Mouse (Mus musculus) neural tube, embryonic 15.5 days (tissue): Measurements from ENCODE around the gene Odf3b. TPM values are rescaled to one million over a fixed set of nuclear protein-coding genes. Genes with fewer than 3 reads are reported as not detected.

Source experiments
- ATAC-seq: fragments of 200-750 bp; cut with Nextera tagmentation; 2 replicates; pipeline ENCODE4 v1.8.0; 2017; ENCODE audit warnings: mild to moderate bottlenecking, moderate TSS enrichment, moderate library complexity; ENCODE audit not compliant: low FRiP score
- H3K27ac ChIP-seq: fragments of 300-500 bp; sonication (generic); replicated peaks from 2 replicates; pipeline ENCODE4 v1.5.1; 2015; ENCODE audit warnings: mild to moderate bottlenecking, inconsistent platforms
- H3K27me3 ChIP-seq: fragments of 300-500 bp; sonication (generic); replicated peaks from 2 replicates; pipeline ENCODE4 v1.6.1; 2015; ENCODE audit warnings: inconsistent platforms
- H3K36me3 ChIP-seq: fragments of 300-500 bp; sonication (generic); 2 replicates; pipeline ENCODE4 v1.6.1; 2015; ENCODE audit warnings: inconsistent platforms
- H3K4me1 ChIP-seq: fragments of 300-500 bp; sonication (generic); 2 replicates; pipeline ENCODE4 v1.6.1; 2015; ENCODE audit warnings: inconsistent platforms
- H3K4me2 ChIP-seq: fragments of 300-500 bp; sonication (generic); 2 replicates; pipeline ENCODE4 v1.6.1; 2015; ENCODE audit warnings: inconsistent platforms, mild to moderate bottlenecking, moderate library complexity
- H3K4me3 ChIP-seq: fragments of 300-500 bp; sonication (generic); replicated peaks from 2 replicates; pipeline ENCODE4 v1.5.1; 2015; ENCODE audit warnings: mild to moderate bottlenecking, inconsistent platforms
- H3K9ac ChIP-seq: fragments of 300-500 bp; sonication (generic); replicated peaks from 2 replicates; pipeline ENCODE4 v1.6.1; 2015; ENCODE audit warnings: mild to moderate bottlenecking, inconsistent platforms
- H3K9me3 ChIP-seq: fragments of 300-500 bp; sonication (generic); replicated peaks from 2 replicates; pipeline ENCODE4 v1.6.1; 2016; ENCODE audit warnings: inconsistent platforms
- WGBS: fragments of 180-500 bp; shearing (Covaris S2); methylation state at CpG from one replicate; pipeline ENCODE4 v1.1.7; 2015; ENCODE audit warnings: mixed read lengths; 5-methylcytosine and 5-hydroxymethylcytosine counted together
- polyA plus RNA-seq: library from polyadenylated mRNA; unstranded; fragments of >200 nt; fragmentation: Nextera tagmentation; extraction: Ambion mirVana; gene quantifications from 2 replicates; pipeline ENCODE4 v1.2.1, GENCODE M21; 2015

The Odf3b gene
- 2.4 and 2.9 TPM in 2 replicates for polyA plus RNA-seq

GRCm38 (mm10) chr15:89378831-89379401, at the start of gene Odf3b:
Gene Odf3b, minus strand, starts transcription at chr15:89379282.
- no peaks in the 10 kb centered on the region for H3K36me3 ChIP-seq
- WGBS: 1% methylated on average over 33 of the region's 33 CpGs
- peak within 1 kb of the TSS; percentile 23 for H3K9ac ChIP-seq
- peak within 1 kb of the TSS; percentile 62 for H3K4me2 ChIP-seq
- no peak for ATAC-seq
- H3K27ac ChIP-seq: no peak within 1 kb of the TSS
- H3K9me3 ChIP-seq: no peaks in the 10 kb centered on the region
- peaks cover 46% of the 10 kb centered on the region for H3K27me3 ChIP-seq
- H3K4me1 ChIP-seq: peaks cover 25% of the 10 kb centered on the region
- peak within 1 kb of the TSS; percentile 35 for H3K4me3 ChIP-seq

- 79% methylated on average over 19 of the region's 19 CpGs for WGBS
These were observed 49.2 kb upstream of the Odf3b start for GRCm38 (mm10) chr15:89428136-89428790.

GRCm38 (mm10) chr15:89426716-89427115, 47.6 kb upstream of the Odf3b start:
- 92% methylated on average over 10 of the region's 10 CpGs for WGBS

More at GRCm38 (mm10) chr15:89428136-89428790, 49.2 kb upstream of the Odf3b start:
- ATAC-seq: no peak
- Histone ChIP-seq H3K4me2 (peak overlapping the region; percentile 89), H3K27me3 (no peaks in the 10 kb centered on the region), H3K4me3 (peak overlapping the region; percentile 88), H3K36me3 (peaks cover 32% of the 10 kb centered on the region), H3K9ac (peak overlapping the region; percentile 75), H3K4me1 (peaks cover 29% of the 10 kb centered on the region), H3K9me3 (no peaks in the 10 kb centered on the region), H3K27ac (no peak overlapping the region)

GRCm38 (mm10) chr15:89425711-89426121, 46.6 kb upstream of the Odf3b start, which contains the start of gene Cpt1b:
Gene Cpt1b, minus strand, starts transcription at chr15:89425863.
- H3K9me3 ChIP-seq: no peaks in the 10 kb centered on the region
- H3K4me1 ChIP-seq: peaks cover 19% of the 10 kb centered on the region
- no peak within 1 kb of the TSS for H3K4me3 ChIP-seq
- H3K4me2 ChIP-seq: no peak within 1 kb of the TSS
- no peak within 1 kb of the TSS for H3K27ac ChIP-seq
- ATAC-seq: no peak
- H3K27me3 ChIP-seq: no peaks in the 10 kb centered on the region
- peaks cover 36% of the 10 kb centered on the region for H3K36me3 ChIP-seq
- no peak within 1 kb of the TSS for H3K9ac ChIP-seq
- WGBS: 45% methylated on average over 6 of the region's 6 CpGs

More at GRCm38 (mm10) chr15:89426716-89427115, 47.6 kb upstream of the Odf3b start:
- Histone ChIP-seq H3K9ac (no peak overlapping the region), H3K27me3 (no peaks in the 10 kb centered on the region), H3K4me2 (no peak overlapping the region), H3K27ac (no peak overlapping the region), H3K4me3 (no peak overlapping the region), H3K4me1 (peaks cover 27% of the 10 kb centered on the region), H3K9me3 (no peaks in the 10 kb centered on the region), H3K36me3 (peaks cover 36% of the 10 kb centered on the region)
- no peak for ATAC-seq

GRCm38 (mm10) chr15:89424621-89425020, 45.5 kb upstream of the Odf3b start:
- no peaks in the 10 kb centered on the region for H3K9me3 ChIP-seq
- H3K4me2 ChIP-seq: no peak overlapping the region
- peaks cover 46% of the 10 kb centered on the region for H3K36me3 ChIP-seq
- WGBS: 90% methylated on average over 8 of the region's 8 CpGs
- peaks cover 12% of the 10 kb centered on the region for H3K4me1 ChIP-seq
- no peaks in the 10 kb centered on the region for H3K27me3 ChIP-seq
- no peak for ATAC-seq
- H3K9ac ChIP-seq: no peak overlapping the region
- no peak overlapping the region for H3K4me3 ChIP-seq
- no peak overlapping the region for H3K27ac ChIP-seq

- Histone ChIP-seq H3K27ac (no peak overlapping the region), H3K9me3 (no peaks in the 10 kb centered on the region), H3K9ac (no peak overlapping the region), H3K27me3 (no peaks in the 10 kb centered on the region), H3K4me2 (no peak overlapping the region), H3K4me1 (no peaks in the 10 kb centered on the region), H3K36me3 (peaks cover 56% of the 10 kb centered on the region), H3K4me3 (no peak overlapping the region)
- no peak for ATAC-seq
- 90% methylated on average over 9 of the region's 9 CpGs for whole genome bisulfite sequencing
These were observed 42.9 kb upstream of the Odf3b start for GRCm38 (mm10) chr15:89421938-89422337.

- no peak overlapping the region for H3K9ac ChIP-seq
- 90% methylated on average over 8 of the region's 8 CpGs for WGBS
- no peak overlapping the region for H3K4me3 ChIP-seq
- no peaks in the 10 kb centered on the region for H3K27me3 ChIP-seq
- no peak overlapping the region for H3K4me2 ChIP-seq
- H3K4me1 ChIP-seq: no peaks in the 10 kb centered on the region
- H3K9me3 ChIP-seq: no peaks in the 10 kb centered on the region
- no peak for ATAC-seq
- no peak overlapping the region for H3K27ac ChIP-seq
- peaks cover 30% of the 10 kb centered on the region for H3K36me3 ChIP-seq
These were observed 36.2 kb upstream of the Odf3b start for GRCm38 (mm10) chr15:89415282-89415681.

- H3K4me2 ChIP-seq: no peak within 1 kb of the TSS
- no peak within 1 kb of the TSS for H3K27ac ChIP-seq
- no peak for ATAC-seq
- H3K9me3 ChIP-seq: peaks cover 6% of the 10 kb centered on the region; the same call in 1 of the 2 replicates
- no peaks in the 10 kb centered on the region for H3K27me3 ChIP-seq
- 86% methylated on average over 24 of the region's 24 CpGs for WGBS
- no peak within 1 kb of the TSS for H3K4me3 ChIP-seq
- no peak within 1 kb of the TSS for H3K9ac ChIP-seq
- no peaks in the 10 kb centered on the region; the same call in 1 of the 2 replicates for H3K36me3 ChIP-seq
- H3K4me1 ChIP-seq: no peaks in the 10 kb centered on the region
These were observed 31.0 kb upstream of the Odf3b start, which contains the start of gene Syce3 for GRCm38 (mm10) chr15:89410118-89410517. Gene Syce3, minus strand, starts transcription at chr15:89410503.

- H3K36me3 ChIP-seq: no peaks in the 10 kb centered on the region; the same call in 1 of the 2 replicates
- no peak overlapping the region for H3K4me2 ChIP-seq
- H3K27me3 ChIP-seq: no peaks in the 10 kb centered on the region
- no peaks in the 10 kb centered on the region for H3K4me1 ChIP-seq
- ATAC-seq: no peak
- no peak overlapping the region for H3K9ac ChIP-seq
- no peak overlapping the region for H3K27ac ChIP-seq
- peaks cover 6% of the 10 kb centered on the region; the same call in 1 of the 2 replicates for H3K9me3 ChIP-seq
- no peak overlapping the region for H3K4me3 ChIP-seq
These were observed 27.6 kb upstream of the Odf3b start for GRCm38 (mm10) chr15:89406691-89407090.

GRCm38 (mm10) chr15:89404831-89405623, 25.9 kb upstream of the Odf3b start:
- no peak for ATAC-seq
- no peaks in the 10 kb centered on the region; the same call in 1 of the 2 replicates for H3K36me3 ChIP-seq
- H3K4me1 ChIP-seq: no peaks in the 10 kb centered on the region
- H3K9me3 ChIP-seq: peaks cover 6% of the 10 kb centered on the region; the same call in 1 of the 2 replicates
- H3K27ac ChIP-seq: no peak overlapping the region
- WGBS: 87% methylated on average over 10 of the region's 10 CpGs
- H3K9ac ChIP-seq: no peak overlapping the region
- H3K4me3 ChIP-seq: no peak overlapping the region
- no peaks in the 10 kb centered on the region for H3K27me3 ChIP-seq
- H3K4me2 ChIP-seq: no peak overlapping the region

- Histone ChIP-seq H3K4me1 (no peaks in the 10 kb centered on the region), H3K4me3 (no peak overlapping the region), H3K9ac (no peak overlapping the region), H3K4me2 (no peak overlapping the region), H3K36me3 (no peaks in the 10 kb centered on the region), H3K9me3 (no peaks in the 10 kb centered on the region), H3K27ac (no peak overlapping the region), H3K27me3 (no peaks in the 10 kb centered on the region)
- no peak for ATAC-seq
- 93% methylated on average over 1 of the region's 1 CpGs for WGBS
These were observed 23.4 kb upstream of the Odf3b start for GRCm38 (mm10) chr15:89402471-89402870.
